Mouse (Mus musculus): ENCODE results near the gene Pde9a. TPM values are rescaled to one million over a fixed set of nuclear protein-coding genes. Genes with fewer than 3 reads are reported as not detected.

Gene Pde9a
- polyA plus RNA-seq, 1 experiment from 2014 or later = 44.1 TPM

DNA sequence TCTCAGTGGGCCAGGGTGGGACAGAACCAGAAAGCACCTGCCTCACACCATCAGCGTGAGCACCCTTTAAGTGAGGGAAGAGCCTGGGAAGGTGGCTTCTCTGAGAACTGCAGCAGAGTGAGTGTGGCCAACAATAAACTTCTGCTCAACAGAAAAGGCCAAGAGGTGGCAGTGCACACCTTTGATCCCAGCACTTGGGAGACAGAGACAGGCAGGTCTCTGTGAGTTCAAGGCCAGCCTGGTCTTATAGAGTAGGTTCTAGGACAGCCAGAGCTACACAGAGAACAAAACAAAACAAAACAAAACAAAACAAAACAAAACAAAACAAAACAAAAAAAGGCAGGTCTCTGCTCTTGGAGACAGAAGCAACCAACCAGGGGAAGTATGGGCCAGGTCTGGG lies 36.4 kb downstream of the Pde9a start:
- Histone ChIP-seq H3K4me2 (replicated peaks; ENCODE audit: low read depth, low read length) (no peak overlapping the region), H3K9ac (replicated peaks; ENCODE audit: low read depth) (no peak overlapping the region), H3K27me3 (replicated peaks; ENCODE audit: insufficient read depth, low read length) (no peaks in the 10 kb centered on the region), H3K27ac (ENCODE audit: low read length) (no peak overlapping the region), H3K4me1 (ENCODE audit: insufficient read depth, low read depth, low read length) (peaks cover 4% of the 10 kb centered on the region; the same call in 1 of the 2 replicates), H3K36me3 (ENCODE audit: insufficient read depth, low read length) (no peaks in the 10 kb centered on the region), H3K9me3 (ENCODE audit: low read length) (no peaks in the 10 kb centered on the region), H3K4me3 (ENCODE audit: low read depth, low read length) (no peak overlapping the region)
- ATAC-seq (no peak), DNase-seq (ENCODE audit: low spot score) (no peak)
- WGBS = 94% methylated on average over 1 of the region's 1 CpGs
- TF ChIP-seq EP300 (IDR thresholded peaks at IDR 0.05) = no peak
- no peak for TF ChIP-seq CTCF (IDR thresholded peaks at IDR 0.05)

DNA sequence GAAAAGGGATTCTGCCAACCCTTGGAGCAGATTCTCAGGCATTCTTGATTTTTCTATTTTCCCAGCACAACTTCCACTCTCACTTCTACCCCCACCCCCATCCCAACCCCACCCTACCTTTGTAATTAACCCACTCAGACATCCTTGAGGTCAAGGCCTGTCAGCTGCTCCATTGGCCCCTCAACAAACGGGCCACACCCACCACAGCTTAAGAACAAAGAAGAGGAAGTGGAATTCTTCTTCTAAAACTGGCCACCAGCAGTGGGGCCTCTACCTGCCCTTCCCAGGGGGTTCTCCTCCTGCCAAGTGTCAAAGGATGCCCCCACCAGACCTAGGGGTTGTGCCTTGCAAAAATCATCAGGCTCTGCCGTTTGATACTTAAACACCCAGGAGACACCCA lies 37.0 kb downstream of the Pde9a start:
- Histone ChIP-seq H3K4me2 (replicated peaks; ENCODE audit: low read depth, low read length) (no peak overlapping the region), H3K27me3 (replicated peaks; ENCODE audit: insufficient read depth, low read length) (no peaks in the 10 kb centered on the region), H3K9me3 (ENCODE audit: low read length) (no peaks in the 10 kb centered on the region), H3K9ac (replicated peaks; ENCODE audit: low read depth) (no peak overlapping the region), H3K4me3 (ENCODE audit: low read depth, low read length) (no peak overlapping the region), H3K36me3 (ENCODE audit: insufficient read depth, low read length) (no peaks in the 10 kb centered on the region), H3K27ac (ENCODE audit: low read length) (no peak overlapping the region), H3K4me1 (ENCODE audit: insufficient read depth, low read depth, low read length) (peaks cover 4% of the 10 kb centered on the region; the same call in 1 of the 2 replicates)
- DNase-seq (ENCODE audit: low spot score) = no peak
- WGBS = 27% methylated on average over 2 of the region's 2 CpGs
- TF ChIP-seq EP300 (IDR thresholded peaks at IDR 0.05) (no peak), CTCF (IDR thresholded peaks at IDR 0.05) (no peak)
- ATAC-seq = no peak

DNA sequence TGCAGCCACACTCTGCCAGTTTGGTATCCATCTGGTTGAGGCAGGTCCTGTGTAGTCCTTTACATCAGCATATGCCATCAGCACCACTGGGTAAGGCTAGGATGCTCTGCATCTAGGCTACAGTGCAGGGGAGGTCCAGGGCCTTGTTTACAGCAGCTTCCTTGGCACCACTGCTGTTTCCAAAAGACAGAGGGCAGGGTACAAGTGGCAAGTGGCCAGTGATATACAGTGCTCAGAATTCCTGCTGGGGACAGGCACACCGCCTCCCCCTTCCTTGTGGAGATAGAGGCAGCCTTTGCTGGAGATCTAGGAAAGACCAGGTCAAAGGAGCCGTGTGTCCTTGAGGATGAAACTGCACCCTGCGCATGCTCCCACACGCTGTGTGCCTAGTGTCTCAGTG lies 38.3 kb downstream of the Pde9a start:
- WGBS = 79% methylated on average over 4 of the region's 4 CpGs
- peaks cover 3% of the 10 kb centered on the region; the same call in 1 of the 2 replicates for H3K4me1 ChIP-seq (ENCODE audit: insufficient read depth, low read depth, low read length)
- H3K9ac ChIP-seq (replicated peaks; ENCODE audit: low read depth) = no peak overlapping the region
- H3K27me3 ChIP-seq (replicated peaks; ENCODE audit: insufficient read depth, low read length) = no peaks in the 10 kb centered on the region
- H3K9me3 ChIP-seq (ENCODE audit: low read length) = no peaks in the 10 kb centered on the region
- DNase-seq (ENCODE audit: low spot score) (no peak), ATAC-seq (no peak)
- no peak overlapping the region for H3K4me3 ChIP-seq (ENCODE audit: low read depth, low read length)
- H3K27ac ChIP-seq (ENCODE audit: low read length) = no peak overlapping the region
- H3K4me2 ChIP-seq (replicated peaks; ENCODE audit: low read depth, low read length) = no peak overlapping the region
- TF ChIP-seq EP300 (IDR thresholded peaks at IDR 0.05) = no peak
- TF ChIP-seq CTCF (IDR thresholded peaks at IDR 0.05) = no peak
- H3K36me3 ChIP-seq (ENCODE audit: insufficient read depth, low read length) = no peaks in the 10 kb centered on the region

DNA sequence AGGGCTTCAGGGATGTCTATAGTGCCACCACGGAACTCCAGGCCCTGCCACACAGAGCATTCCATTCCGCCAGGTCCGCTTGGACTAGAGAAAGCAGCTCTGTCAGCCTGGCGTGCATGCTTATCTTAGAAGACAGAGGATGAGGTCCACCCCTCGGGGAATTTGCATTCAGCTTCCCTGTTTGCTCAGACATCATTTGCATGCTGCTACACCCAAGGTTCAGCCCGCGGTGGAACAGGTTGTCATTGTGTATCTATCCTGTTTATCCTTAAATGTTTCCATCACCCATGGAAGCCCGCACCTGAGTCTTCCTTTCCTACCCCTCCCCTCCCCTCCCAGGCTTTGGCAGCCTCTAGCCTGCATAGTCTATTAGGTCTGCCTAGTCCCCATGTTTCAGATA lies 38.8 kb downstream of the Pde9a start:
- Histone ChIP-seq H3K27me3 (replicated peaks; ENCODE audit: insufficient read depth, low read length) (no peaks in the 10 kb centered on the region), H3K4me2 (replicated peaks; ENCODE audit: low read depth, low read length) (no peak overlapping the region), H3K4me3 (ENCODE audit: low read depth, low read length) (no peak overlapping the region), H3K27ac (ENCODE audit: low read length) (no peak overlapping the region), H3K36me3 (ENCODE audit: insufficient read depth, low read length) (no peaks in the 10 kb centered on the region), H3K9me3 (ENCODE audit: low read length) (no peaks in the 10 kb centered on the region), H3K9ac (replicated peaks; ENCODE audit: low read depth) (no peak overlapping the region), H3K4me1 (ENCODE audit: insufficient read depth, low read depth, low read length) (no peaks in the 10 kb centered on the region; the same call in 1 of the 2 replicates)
- WGBS = 52% methylated on average over 8 of the region's 8 CpGs
- ATAC-seq (no peak), DNase-seq (ENCODE audit: low spot score) (no peak)
- peak; percentile 62 for TF ChIP-seq EP300 (IDR thresholded peaks at IDR 0.05)
- TF ChIP-seq CTCF (IDR thresholded peaks at IDR 0.05) = no peak

DNA sequence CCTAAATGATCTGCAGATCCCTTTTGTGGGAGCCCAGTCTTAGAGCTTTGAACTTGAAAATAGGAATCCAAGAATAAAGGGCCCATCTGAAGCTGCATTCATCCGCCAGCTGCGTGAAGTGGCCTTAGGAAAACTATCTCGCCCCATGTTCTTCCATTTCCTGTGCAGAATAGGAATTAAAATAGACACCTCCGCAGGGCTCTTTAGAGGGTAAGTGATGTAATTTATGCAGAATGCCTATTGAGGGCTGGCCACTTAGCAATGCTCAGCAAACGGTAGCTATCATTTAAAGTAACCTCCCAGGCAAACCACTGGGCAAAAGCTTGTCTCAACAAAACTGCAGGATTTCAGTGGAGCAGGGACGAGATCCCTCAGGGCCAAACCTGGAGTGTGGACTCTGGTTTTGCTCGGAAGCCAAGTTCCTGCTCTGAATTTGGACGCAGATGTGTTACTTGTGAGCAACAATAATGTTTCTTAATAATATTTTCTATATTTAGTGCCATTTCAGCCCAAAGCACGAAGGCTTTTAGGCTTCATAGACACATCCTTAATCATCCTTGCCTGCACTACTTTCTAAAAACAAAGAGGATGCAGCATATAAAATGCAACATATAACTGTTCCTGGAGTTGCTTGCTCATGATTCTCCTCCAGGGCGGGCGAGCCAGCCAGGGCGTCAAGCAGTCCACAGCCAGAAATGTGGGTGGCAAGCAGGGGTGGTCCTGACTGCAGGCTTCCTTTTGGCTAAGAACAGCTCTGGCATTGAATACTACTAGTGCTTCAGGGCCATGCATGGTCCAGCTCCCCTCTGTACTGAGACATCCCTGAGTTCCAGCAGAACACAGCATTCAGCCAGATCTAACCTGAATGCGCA lies 40.1 kb downstream of the Pde9a start:
- H3K36me3 ChIP-seq (ENCODE audit: insufficient read depth, low read length) = no peaks in the 10 kb centered on the region
- H3K27me3 ChIP-seq (replicated peaks; ENCODE audit: insufficient read depth, low read length) = no peaks in the 10 kb centered on the region
- ATAC-seq (peak; percentile 62), DNase-seq (ENCODE audit: low spot score) (peak; percentile 82)
- H3K27ac ChIP-seq (ENCODE audit: low read length) = no peak overlapping the region
- no peaks in the 10 kb centered on the region; the same call in 1 of the 2 replicates for H3K4me1 ChIP-seq (ENCODE audit: insufficient read depth, low read depth, low read length)
- H3K9me3 ChIP-seq (ENCODE audit: low read length) = no peaks in the 10 kb centered on the region
- TF ChIP-seq CTCF (IDR thresholded peaks at IDR 0.05) (no peak), EP300 (IDR thresholded peaks at IDR 0.05) (peak; percentile 48; the same call in 1 of the 2 replicates)
- 50% methylated on average over 13 of the region's 13 CpGs for WGBS
- H3K9ac ChIP-seq (replicated peaks; ENCODE audit: low read depth) = no peak overlapping the region
- no peak overlapping the region for H3K4me2 ChIP-seq (replicated peaks; ENCODE audit: low read depth, low read length)
- no peak overlapping the region for H3K4me3 ChIP-seq (ENCODE audit: low read depth, low read length)

DNA sequence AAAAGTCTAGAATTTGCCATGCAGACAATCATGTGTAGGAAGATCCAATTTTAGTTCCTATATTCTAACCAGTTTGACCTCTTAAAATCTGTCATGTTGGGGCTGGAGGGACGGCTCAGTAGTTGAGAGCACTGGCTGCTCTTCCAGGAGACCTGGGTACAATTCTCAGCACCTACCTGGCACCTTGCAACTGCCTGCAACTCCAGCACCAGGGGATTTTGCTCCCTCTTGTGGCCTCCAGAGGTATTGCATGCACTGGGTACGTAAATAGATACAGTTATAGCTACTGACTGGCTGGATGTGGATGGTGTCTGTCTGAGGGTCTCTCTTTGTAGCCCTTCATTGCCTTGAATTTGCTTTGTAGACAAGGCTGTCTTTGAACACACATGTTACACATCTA lies 43.4 kb downstream of the Pde9a start:
- Histone ChIP-seq H3K4me3 (ENCODE audit: low read depth, low read length) (no peak overlapping the region), H3K4me1 (ENCODE audit: insufficient read depth, low read depth, low read length) (no peaks in the 10 kb centered on the region), H3K27me3 (replicated peaks; ENCODE audit: insufficient read depth, low read length) (no peaks in the 10 kb centered on the region), H3K9ac (replicated peaks; ENCODE audit: low read depth) (no peak overlapping the region), H3K4me2 (replicated peaks; ENCODE audit: low read depth, low read length) (no peak overlapping the region), H3K27ac (ENCODE audit: low read length) (no peak overlapping the region), H3K36me3 (ENCODE audit: insufficient read depth, low read length) (no peaks in the 10 kb centered on the region), H3K9me3 (ENCODE audit: low read length) (no peaks in the 10 kb centered on the region)
- WGBS = 87% methylated on average over 2 of the region's 2 CpGs
- DNase-seq (ENCODE audit: low spot score) (no peak), ATAC-seq (no peak)
- TF ChIP-seq EP300 (IDR thresholded peaks at IDR 0.05) = no peak
- peak; percentile 69 for TF ChIP-seq CTCF (IDR thresholded peaks at IDR 0.05)

Measured in lung, postnatal 0 days (tissue).